Mouse (Mus musculus): ENCODE data around the gene Als2cr12. TPM values are rescaled to one million over a fixed set of nuclear protein-coding genes. Genes with fewer than 3 reads are reported as not detected.
"Not testable (repeated sequence)": the region's sequence is repeated elsewhere in the genome, so short reads cannot be mapped to it uniquely, and the experiment has no call there.

Gene Als2cr12
- polyA plus RNA-seq, 1 experiment from 2014 or later = not detected

DNA sequence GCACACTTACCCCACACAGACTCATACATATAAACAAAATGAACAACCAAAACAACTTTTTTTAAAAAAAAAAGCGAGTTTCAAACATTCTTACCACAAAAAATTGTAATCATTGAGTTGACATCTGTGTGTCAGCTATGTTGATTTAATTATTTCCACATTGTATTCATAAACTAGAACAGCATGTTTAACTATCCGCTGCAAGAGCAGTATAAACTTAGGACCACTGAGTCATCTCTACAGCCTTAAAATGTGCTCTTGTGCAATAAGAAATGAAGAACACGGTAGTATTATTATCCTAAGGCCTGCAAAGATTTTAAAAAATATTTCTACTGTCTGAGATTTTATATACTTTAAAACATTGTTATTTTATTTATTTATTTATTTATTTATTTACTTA is 20.8 kb downstream of the Als2cr12 start:
- WGBS = 84% methylated on average over 3 of the region's 3 CpGs
- no peak overlapping the region for H3K4me2 ChIP-seq (ENCODE audit: low read length)
- H3K36me3 ChIP-seq (ENCODE audit: control insufficient read depth, insufficient read depth) = no peaks in the 10 kb centered on the region
- no peak overlapping the region for H3K27ac ChIP-seq (ENCODE audit: low read length)
- H3K4me3 ChIP-seq (replicated peaks; ENCODE audit: low read length) = no peak overlapping the region
- H3K9ac ChIP-seq (replicated peaks; ENCODE audit: low read depth, low read length) = no peak overlapping the region
- no peak for ATAC-seq
- no peaks in the 10 kb centered on the region for H3K9me3 ChIP-seq (ENCODE audit: control insufficient read depth, low read length)
- no peaks in the 10 kb centered on the region for H3K4me1 ChIP-seq (replicated peaks; ENCODE audit: control insufficient read depth, insufficient read depth, low read length)
- H3K27me3 ChIP-seq (replicated peaks; ENCODE audit: control insufficient read depth, insufficient read depth, low read length) = no peaks in the 10 kb centered on the region

DNA sequence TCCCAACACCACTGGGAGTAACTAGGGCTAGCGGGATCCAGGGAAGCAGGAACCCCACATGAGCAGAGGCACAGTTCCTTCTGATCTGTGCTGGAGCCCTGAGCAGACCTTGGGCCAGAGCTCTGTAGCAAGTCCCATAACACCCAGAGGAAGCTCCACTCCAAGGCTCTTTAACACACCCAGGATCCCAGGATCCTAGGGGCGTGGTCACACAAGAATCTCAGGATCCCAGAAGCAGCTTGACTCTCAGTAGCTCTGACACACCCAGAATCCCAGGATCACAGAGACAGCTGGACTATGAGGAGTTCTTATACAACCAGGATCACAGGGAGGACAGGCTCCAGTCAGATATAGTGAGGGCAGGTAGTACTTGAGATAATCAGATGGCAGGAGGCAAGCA is 23.7 kb downstream of the Als2cr12 start:
- no peak overlapping the region for H3K27ac ChIP-seq (ENCODE audit: low read length)
- H3K27me3 ChIP-seq (replicated peaks; ENCODE audit: control insufficient read depth, insufficient read depth, low read length) = no peaks in the 10 kb centered on the region
- no peak overlapping the region for H3K4me2 ChIP-seq (ENCODE audit: low read length)
- no peaks in the 10 kb centered on the region for H3K36me3 ChIP-seq (ENCODE audit: control insufficient read depth, insufficient read depth)
- no peaks in the 10 kb centered on the region for H3K9me3 ChIP-seq (ENCODE audit: control insufficient read depth, low read length)
- no peaks in the 10 kb centered on the region for H3K4me1 ChIP-seq (replicated peaks; ENCODE audit: control insufficient read depth, insufficient read depth, low read length)
- no peak overlapping the region for H3K4me3 ChIP-seq (replicated peaks; ENCODE audit: low read length)
- ATAC-seq = no peak
- 90% methylated on average over 2 of the region's 2 CpGs for WGBS
- H3K9ac ChIP-seq (replicated peaks; ENCODE audit: low read depth, low read length) = no peak overlapping the region

DNA sequence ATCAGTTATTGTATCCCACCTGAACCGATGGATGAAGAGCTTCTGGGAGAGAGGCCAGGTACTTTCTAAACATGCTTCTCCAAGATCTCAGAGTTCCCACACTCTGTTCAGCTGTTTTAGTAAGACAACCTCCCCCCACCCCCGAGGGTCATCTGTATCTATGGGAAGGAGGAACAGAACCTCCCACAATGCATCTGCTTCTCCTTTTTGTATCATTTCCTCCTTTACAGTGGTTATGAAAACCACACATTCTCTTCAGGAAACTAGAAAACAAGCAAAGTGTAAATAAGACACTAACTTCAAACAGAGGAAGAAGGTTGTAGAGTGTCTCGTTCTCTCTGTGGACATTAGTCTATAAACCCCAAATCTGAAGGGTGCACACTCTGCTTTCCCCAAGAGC is 26.2 kb downstream of the Als2cr12 start:
- not testable (repeated sequence) for H3K4me1 ChIP-seq (replicated peaks; ENCODE audit: control insufficient read depth, insufficient read depth, low read length); ATAC-seq; H3K9me3 ChIP-seq (ENCODE audit: control insufficient read depth, low read length); H3K9ac ChIP-seq (replicated peaks; ENCODE audit: low read depth, low read length); H3K27ac ChIP-seq (ENCODE audit: low read length); H3K27me3 ChIP-seq (replicated peaks; ENCODE audit: control insufficient read depth, insufficient read depth, low read length); H3K4me3 ChIP-seq (replicated peaks; ENCODE audit: low read length); H3K36me3 ChIP-seq (ENCODE audit: control insufficient read depth, insufficient read depth); H3K4me2 ChIP-seq (ENCODE audit: low read length)
- WGBS = 84% methylated on average over 3 of the region's 3 CpGs

DNA sequence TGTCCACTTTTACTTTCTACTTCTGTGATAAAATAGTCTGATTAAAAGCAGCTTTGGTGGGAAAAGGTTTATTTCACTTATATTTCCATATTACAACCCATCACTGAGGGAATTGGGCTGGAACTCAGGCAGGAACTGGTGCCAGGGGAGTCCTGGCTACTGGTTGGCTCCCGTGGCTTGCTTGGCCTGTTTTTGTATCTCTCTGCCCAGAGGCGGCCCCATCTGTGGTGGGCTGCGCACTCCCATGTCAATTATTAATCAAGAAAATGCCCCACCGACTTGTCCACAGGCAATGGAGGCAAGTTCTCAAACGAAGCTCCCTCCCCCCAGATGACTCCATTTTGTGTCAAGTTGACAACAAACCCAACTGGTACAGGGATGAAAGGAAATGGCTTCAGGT is 27.6 kb downstream of the Als2cr12 start:
- no peak overlapping the region for H3K4me2 ChIP-seq (ENCODE audit: low read length)
- no peaks in the 10 kb centered on the region for H3K9me3 ChIP-seq (ENCODE audit: control insufficient read depth, low read length)
- no peaks in the 10 kb centered on the region for H3K36me3 ChIP-seq (ENCODE audit: control insufficient read depth, insufficient read depth)
- 82% methylated on average over 5 of the region's 5 CpGs for WGBS
- no peak overlapping the region for H3K4me3 ChIP-seq (replicated peaks; ENCODE audit: low read length)
- ATAC-seq = no peak
- no peak overlapping the region for H3K9ac ChIP-seq (replicated peaks; ENCODE audit: low read depth, low read length)
- no peak overlapping the region for H3K27ac ChIP-seq (ENCODE audit: low read length)
- no peaks in the 10 kb centered on the region for H3K4me1 ChIP-seq (replicated peaks; ENCODE audit: control insufficient read depth, insufficient read depth, low read length)
- no peaks in the 10 kb centered on the region for H3K27me3 ChIP-seq (replicated peaks; ENCODE audit: control insufficient read depth, insufficient read depth, low read length)

DNA sequence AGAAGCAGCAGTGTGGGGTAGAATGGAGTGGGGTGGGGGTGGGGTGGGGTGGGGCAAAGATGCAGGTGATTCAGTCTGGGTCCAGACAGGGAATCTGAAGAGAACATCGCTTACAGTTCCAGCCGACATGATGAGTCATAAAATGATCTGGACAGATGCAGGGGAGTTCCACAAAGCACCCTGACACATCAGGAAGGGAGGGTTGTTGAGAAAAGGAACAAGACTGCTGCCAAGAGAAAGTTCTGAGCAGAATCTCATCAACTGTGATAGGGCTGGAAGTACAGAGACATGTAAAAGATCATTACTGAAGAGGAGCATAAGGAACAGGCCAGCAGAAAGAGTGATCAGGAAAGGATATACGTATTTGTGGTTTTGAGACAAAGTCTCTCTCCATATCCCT is 32.4 kb downstream of the Als2cr12 start:
- not testable (repeated sequence) for H3K4me1 ChIP-seq (replicated peaks; ENCODE audit: control insufficient read depth, insufficient read depth, low read length); H3K27me3 ChIP-seq (replicated peaks; ENCODE audit: control insufficient read depth, insufficient read depth, low read length); H3K9ac ChIP-seq (replicated peaks; ENCODE audit: low read depth, low read length); H3K4me2 ChIP-seq (ENCODE audit: low read length); H3K4me3 ChIP-seq (replicated peaks; ENCODE audit: low read length); H3K27ac ChIP-seq (ENCODE audit: low read length); H3K9me3 ChIP-seq (ENCODE audit: control insufficient read depth, low read length); ATAC-seq; H3K36me3 ChIP-seq (ENCODE audit: control insufficient read depth, insufficient read depth)
- WGBS = 92% methylated on average over 3 of the region's 3 CpGs

DNA sequence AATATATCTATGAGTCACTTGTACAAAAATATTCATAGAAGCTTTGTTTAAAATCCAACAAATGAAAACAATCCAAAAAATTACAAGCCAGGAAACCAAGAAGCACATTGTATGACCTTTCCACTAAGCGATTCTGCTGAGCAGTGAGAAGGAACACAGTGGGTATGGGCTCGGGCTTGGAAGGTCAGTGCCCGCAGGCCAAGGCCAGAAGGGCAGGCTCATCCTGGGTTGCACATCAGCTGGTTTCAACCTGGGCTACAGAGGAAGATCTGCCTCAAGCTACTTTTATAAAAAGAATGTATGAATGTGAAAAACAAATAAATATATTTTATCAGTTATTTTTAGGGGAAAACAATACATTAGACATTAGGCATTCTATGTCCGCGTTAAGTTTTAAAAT is 33.1 kb downstream of the Als2cr12 start:
- H3K4me2 ChIP-seq (ENCODE audit: low read length); H3K9ac ChIP-seq (replicated peaks; ENCODE audit: low read depth, low read length); H3K36me3 ChIP-seq (ENCODE audit: control insufficient read depth, insufficient read depth); ATAC-seq; H3K27ac ChIP-seq (ENCODE audit: low read length); H3K4me3 ChIP-seq (replicated peaks; ENCODE audit: low read length); H3K9me3 ChIP-seq (ENCODE audit: control insufficient read depth, low read length); H3K4me1 ChIP-seq (replicated peaks; ENCODE audit: control insufficient read depth, insufficient read depth, low read length); H3K27me3 ChIP-seq (replicated peaks; ENCODE audit: control insufficient read depth, insufficient read depth, low read length): not testable (repeated sequence)
- WGBS = 94% methylated on average over 5 of the region's 5 CpGs

DNA sequence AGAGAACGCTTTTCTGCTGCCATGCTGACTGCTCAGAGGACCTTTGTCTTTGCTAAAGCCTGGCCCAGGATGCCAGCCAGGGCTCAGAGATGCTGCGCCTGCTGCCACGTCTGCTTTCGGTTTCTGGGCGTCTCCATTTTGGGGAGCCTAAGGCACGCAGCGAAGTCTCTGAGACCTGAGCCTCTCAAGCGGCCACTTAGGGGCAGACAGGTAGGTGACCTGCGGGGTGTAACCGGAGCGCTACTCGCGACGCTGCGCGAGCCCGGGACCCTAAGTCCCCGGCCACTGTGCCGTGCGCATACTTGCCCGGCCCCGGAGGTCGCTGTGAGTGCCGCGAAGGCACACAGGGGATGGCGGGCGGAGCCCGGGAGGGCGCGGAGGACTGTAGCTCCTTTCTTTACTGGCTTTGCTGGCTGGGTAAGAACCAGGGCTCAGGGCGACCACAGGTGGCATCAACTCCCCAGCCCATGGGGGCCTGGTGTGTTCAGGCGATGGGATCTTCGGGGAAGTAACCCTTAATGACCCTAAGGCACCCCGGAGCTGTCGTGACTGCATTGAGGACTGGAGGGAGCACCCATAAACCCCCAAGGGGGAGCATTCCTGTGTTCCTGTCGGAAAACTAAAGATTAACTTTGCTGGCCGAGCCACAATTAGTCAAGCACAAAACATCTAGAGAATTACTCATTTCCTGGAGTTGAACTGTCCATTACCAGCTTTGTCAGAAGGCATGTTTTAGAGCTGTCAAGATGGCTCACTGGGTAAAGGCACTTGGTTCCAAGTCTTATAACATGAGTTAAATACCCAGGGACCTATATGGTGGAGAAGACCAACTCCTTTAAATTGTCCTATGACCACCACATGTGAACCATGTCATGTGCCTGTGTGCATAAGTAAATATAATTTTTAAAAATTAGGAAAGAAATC is 43.0 kb downstream of the Als2cr12 start:
- H3K4me2 ChIP-seq (ENCODE audit: low read length) = peak overlapping the region; percentile 81
- no peak overlapping the region for H3K27ac ChIP-seq (ENCODE audit: low read length)
- peak overlapping the region; percentile 60 for H3K4me3 ChIP-seq (replicated peaks; ENCODE audit: low read length)
- H3K36me3 ChIP-seq (ENCODE audit: control insufficient read depth, insufficient read depth) = no peaks in the 10 kb centered on the region
- H3K9me3 ChIP-seq (ENCODE audit: control insufficient read depth, low read length) = no peaks in the 10 kb centered on the region
- no peaks in the 10 kb centered on the region for H3K27me3 ChIP-seq (replicated peaks; ENCODE audit: control insufficient read depth, insufficient read depth, low read length)
- under 1% methylated on average over 37 of the region's 37 CpGs for WGBS
- peak; percentile 93 for ATAC-seq
- no peaks in the 10 kb centered on the region for H3K4me1 ChIP-seq (replicated peaks; ENCODE audit: control insufficient read depth, insufficient read depth, low read length)
- H3K9ac ChIP-seq (replicated peaks; ENCODE audit: low read depth, low read length) = peak overlapping the region; percentile 85

DNA sequence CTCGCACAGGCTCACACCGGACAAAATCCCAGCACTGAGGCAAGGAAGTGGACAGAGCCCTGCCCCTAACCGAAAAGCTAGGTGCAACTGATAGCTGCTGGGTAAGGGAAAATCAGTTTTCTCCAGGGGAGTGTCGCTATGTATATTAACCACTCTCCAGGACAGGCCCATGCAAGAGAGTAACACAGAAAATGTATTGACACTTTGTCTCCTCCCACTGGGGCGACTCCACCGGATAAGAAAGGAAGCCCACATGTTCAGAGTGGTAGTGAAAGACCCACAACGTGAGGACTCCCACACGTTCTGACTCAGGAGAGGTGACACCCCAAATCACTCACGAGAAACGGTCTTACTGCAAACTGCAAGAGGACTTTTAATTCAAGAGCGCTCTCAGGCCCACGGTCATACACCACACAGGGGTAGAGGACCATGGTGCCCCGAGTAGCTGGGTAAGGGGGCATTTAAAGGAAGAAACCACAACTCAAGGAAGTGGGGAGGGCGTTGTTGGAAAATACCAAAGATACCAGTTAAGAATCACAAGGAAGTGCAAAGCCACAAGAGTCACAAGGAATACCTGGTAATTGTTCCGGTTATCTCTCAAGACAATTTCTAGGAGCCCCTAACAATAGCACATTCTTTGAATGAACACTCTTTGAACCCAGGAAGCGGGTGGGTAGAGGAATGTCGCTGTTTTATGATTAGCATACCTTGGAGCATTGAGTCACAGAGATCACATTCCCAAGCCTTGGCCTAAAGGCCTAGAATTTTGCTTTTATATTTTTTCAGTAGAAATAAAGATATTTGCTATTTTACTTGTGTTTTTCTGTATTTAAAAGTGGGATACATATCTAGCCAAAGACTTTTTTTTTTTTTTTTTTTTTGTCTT is 44.0 kb downstream of the Als2cr12 start:
- H3K4me2 ChIP-seq (ENCODE audit: low read length) = peak overlapping the region; percentile 81
- H3K9ac ChIP-seq (replicated peaks; ENCODE audit: low read depth, low read length); H3K27ac ChIP-seq (ENCODE audit: low read length); H3K27me3 ChIP-seq (replicated peaks; ENCODE audit: control insufficient read depth, insufficient read depth, low read length); H3K9me3 ChIP-seq (ENCODE audit: control insufficient read depth, low read length); H3K36me3 ChIP-seq (ENCODE audit: control insufficient read depth, insufficient read depth); ATAC-seq; H3K4me1 ChIP-seq (replicated peaks; ENCODE audit: control insufficient read depth, insufficient read depth, low read length): not testable (repeated sequence)
- 83% methylated on average over 17 of the region's 17 CpGs for WGBS
- peak overlapping the region; percentile 60 for H3K4me3 ChIP-seq (replicated peaks; ENCODE audit: low read length)

DNA sequence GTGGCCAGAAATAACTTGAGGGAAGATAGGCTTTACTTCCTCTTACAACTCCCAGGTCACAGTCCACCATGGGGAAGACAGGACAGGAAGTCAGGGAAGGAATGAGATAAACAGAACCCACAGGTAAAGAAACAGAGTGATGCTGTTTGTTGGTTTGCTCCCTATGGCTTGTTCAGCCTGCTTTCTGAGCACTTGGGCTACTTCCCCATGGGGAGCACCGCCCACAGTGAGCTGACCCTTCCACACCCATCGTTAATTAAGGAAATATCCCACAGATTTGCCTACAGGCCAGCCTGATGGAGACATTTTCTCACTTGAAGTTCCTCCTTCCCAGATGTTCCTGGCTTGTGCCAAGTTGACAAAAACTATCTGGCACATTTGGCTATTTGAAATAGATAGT is 66.9 kb downstream of the Als2cr12 start:
- not testable (repeated sequence) for H3K27ac ChIP-seq (ENCODE audit: low read length); H3K9me3 ChIP-seq (ENCODE audit: control insufficient read depth, low read length); H3K4me3 ChIP-seq (replicated peaks; ENCODE audit: low read length); H3K27me3 ChIP-seq (replicated peaks; ENCODE audit: control insufficient read depth, insufficient read depth, low read length); H3K4me1 ChIP-seq (replicated peaks; ENCODE audit: control insufficient read depth, insufficient read depth, low read length); H3K4me2 ChIP-seq (ENCODE audit: low read length); H3K9ac ChIP-seq (replicated peaks; ENCODE audit: low read depth, low read length); H3K36me3 ChIP-seq (ENCODE audit: control insufficient read depth, insufficient read depth); ATAC-seq
- 75% methylated on average over 1 of the region's 2 CpGs for WGBS
